Mouse (Mus musculus) ES-E14 (cell line): Measurements from ENCODE around the gene Alg14.

ENCODE experiments used
- CHD2 ChIP-seq: IDR thresholded peaks from 2 replicates; pipeline ENCODE4 v1.6.1; 2014; ENCODE audit warnings: mild to moderate bottlenecking, low read depth, low read length, inconsistent platforms
- ZC3H11A ChIP-seq: IDR thresholded peaks from 2 replicates; pipeline ENCODE4 v1.6.1; 2012; ENCODE audit warnings: low read depth, mild to moderate bottlenecking, inconsistent platforms, low read length, borderline replicate concordance
- ZNF384 ChIP-seq: IDR thresholded peaks from 2 replicates; pipeline ENCODE4 v1.6.1; 2012; ENCODE audit warnings: low read depth, low read length, inconsistent platforms

DNA sequence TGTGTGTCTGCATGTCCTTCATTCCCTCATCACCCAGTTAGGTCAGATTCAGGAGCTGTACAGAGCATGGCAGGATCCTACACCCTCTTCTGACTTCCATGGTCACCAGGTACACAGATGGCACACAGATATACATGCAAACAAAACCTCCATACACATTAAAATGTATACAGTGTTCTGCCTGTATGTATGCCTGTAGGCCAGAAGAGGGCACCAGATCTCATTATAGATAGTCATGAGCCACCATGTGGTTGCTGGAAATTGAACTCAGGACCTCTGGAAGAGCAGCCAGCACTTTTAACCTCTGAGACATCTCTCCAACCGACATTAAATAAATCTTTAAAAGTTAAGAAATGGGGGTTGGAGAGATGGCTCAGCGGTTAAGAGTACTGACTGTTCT, 2.6 kb downstream of the Alg14 start:
- TF ChIP-seq CHD2: no peak
- no peak for TF ChIP-seq ZNF384
- TF ChIP-seq ZC3H11A: no peak
